Mouse (Mus musculus) midbrain, embryonic 16.5 days (tissue): ENCODE data around the gene 1700001P01Rik. TPM values are rescaled to one million over a fixed set of nuclear protein-coding genes. Genes with fewer than 3 reads are reported as not detected.
"Not testable (repeated sequence)": the region's sequence is repeated elsewhere in the genome, so short reads cannot be mapped to it uniquely, and the experiment has no call there.

Experiments
- ATAC-seq: fragments of 200-750 bp; cut with Nextera tagmentation; 2 replicates; pipeline ENCODE4 v1.8.0; 2017; ENCODE audit warnings: moderate TSS enrichment
- H3K27ac ChIP-seq: fragments of 300-500 bp; sonication (generic); 2 replicates; pipeline ENCODE4 v1.5.1; 2014; ENCODE audit warnings: mild to moderate bottlenecking, low read length, mixed read lengths
- H3K27me3 ChIP-seq: fragments of 300-500 bp; sonication (generic); 2 replicates; pipeline ENCODE4 v1.6.1; 2014; ENCODE audit warnings: low read depth, low read length, mixed read lengths; ENCODE audit not compliant: control insufficient read depth, insufficient read depth
- H3K36me3 ChIP-seq: fragments of 300-500 bp; sonication (generic); 2 replicates; pipeline ENCODE4 v1.6.1; 2014; ENCODE audit warnings: mild to moderate bottlenecking, low read length, moderate library complexity, mixed read lengths; ENCODE audit not compliant: control insufficient read depth, insufficient read depth
- H3K4me1 ChIP-seq: fragments of 300-500 bp; sonication (generic); 2 replicates; pipeline ENCODE4 v1.6.1; 2014; ENCODE audit warnings: mild to moderate bottlenecking, low read length, mixed read lengths; ENCODE audit not compliant: control insufficient read depth, insufficient read depth
- H3K4me2 ChIP-seq: fragments of 300-500 bp; sonication (generic); 2 replicates; pipeline ENCODE4 v1.6.1; 2014; ENCODE audit warnings: mild to moderate bottlenecking, low read length, mixed read lengths
- H3K4me3 ChIP-seq: fragments of 300-500 bp; sonication (generic); 2 replicates; pipeline ENCODE4 v1.5.1; 2014; ENCODE audit warnings: low read depth, mild to moderate bottlenecking, low read length, moderate library complexity, mixed read lengths
- H3K9ac ChIP-seq: fragments of 300-500 bp; sonication (generic); 2 replicates; pipeline ENCODE4 v1.6.1; 2014; ENCODE audit warnings: low read depth, low read length, mixed read lengths
- H3K9me3 ChIP-seq: fragments of 300-500 bp; sonication (generic); replicated peaks from 2 replicates; pipeline ENCODE4 v1.6.1; 2014; ENCODE audit warnings: mild to moderate bottlenecking, low read length, mixed read lengths; ENCODE audit not compliant: control insufficient read depth, poor library complexity, severe bottlenecking
- WGBS: fragments of 180-500 bp; shearing (Covaris S2); extraction: QIAGEN DNeasy Blood & Tissue Kit; methylation state at CpG from one replicate; pipeline ENCODE4 v1.1.7; 2014; 5-methylcytosine and 5-hydroxymethylcytosine counted together
- polyA plus RNA-seq: library from polyadenylated mRNA; unstranded; fragments of >200 nt; fragmentation: Nextera tagmentation; extraction: Ambion mirVana; gene quantifications from 2 replicates; pipeline ENCODE4 v1.2.1, GENCODE M21; 2015

1700001P01Rik gene
- polyA plus RNA-seq, 1 experiment from 2014 or later: 0.74 TPM

GRCm38 (mm10) chr11:97739155-97739554 lies 36.6 kb downstream of the 1700001P01Rik start:
- Histone ChIP-seq H3K4me3 (no peak overlapping the region), H3K36me3 (no peaks in the 10 kb centered on the region), H3K4me1 (peaks cover 20% of the 10 kb centered on the region), H3K4me2 (no peak overlapping the region), H3K27me3 (no peaks in the 10 kb centered on the region), H3K9me3 (no peaks in the 10 kb centered on the region), H3K27ac (no peak overlapping the region), H3K9ac (no peak overlapping the region)
- no peak for ATAC-seq
- WGBS: 89% methylated on average over 3 of the region's 3 CpGs

DNA sequence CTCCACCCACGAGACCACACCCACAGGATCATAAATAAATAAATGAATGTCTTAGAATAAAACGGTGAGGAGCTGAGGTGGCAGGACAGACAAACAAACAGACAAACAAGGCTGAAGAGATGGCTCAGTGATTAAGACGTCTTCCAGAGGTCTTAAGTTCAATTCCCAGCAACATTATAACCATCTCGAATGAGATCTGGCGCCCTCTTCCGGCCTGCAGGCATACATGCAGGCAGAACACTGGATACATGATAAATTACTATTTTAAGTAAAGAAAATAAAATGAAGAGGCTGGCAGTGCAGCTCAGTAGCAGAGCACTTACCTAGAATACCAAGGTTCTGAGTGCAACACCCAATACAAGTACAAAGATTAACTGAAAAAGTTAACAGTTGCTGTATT lies 37.0 kb downstream of the 1700001P01Rik start:
- no peak overlapping the region for H3K9ac ChIP-seq
- H3K36me3 ChIP-seq: no peaks in the 10 kb centered on the region
- H3K27me3 ChIP-seq: no peaks in the 10 kb centered on the region
- H3K9me3 ChIP-seq: no peaks in the 10 kb centered on the region
- no peak overlapping the region for H3K27ac ChIP-seq
- no peak overlapping the region for H3K4me3 ChIP-seq
- H3K4me1 ChIP-seq: peaks cover 19% of the 10 kb centered on the region
- 61% methylated on average over 6 of the region's 6 CpGs for WGBS
- no peak overlapping the region for H3K4me2 ChIP-seq
- ATAC-seq: no peak

DNA sequence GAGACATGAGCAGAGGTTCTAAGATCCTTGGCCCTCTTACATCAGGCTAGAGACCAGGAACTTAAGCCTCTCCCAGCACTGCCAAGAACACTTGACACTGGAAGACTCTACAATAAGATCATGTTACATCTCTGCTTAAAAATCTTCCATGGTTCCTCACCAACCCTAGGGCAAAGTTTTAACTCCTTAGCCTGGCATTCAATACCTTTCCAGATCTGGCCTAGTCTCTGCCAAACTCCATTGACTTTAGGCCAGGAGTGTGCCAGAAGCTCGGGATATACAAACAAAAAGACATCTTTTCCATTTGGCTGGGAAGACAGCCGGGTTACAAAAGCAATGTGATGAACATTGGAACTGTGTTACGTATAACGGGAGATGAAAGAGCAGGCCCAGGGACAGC lies 38.1 kb downstream of the 1700001P01Rik start:
- H3K36me3 ChIP-seq: no peaks in the 10 kb centered on the region
- no peaks in the 10 kb centered on the region for H3K27me3 ChIP-seq
- H3K4me2 ChIP-seq: no peak overlapping the region
- ATAC-seq: no peak
- no peak overlapping the region for H3K9ac ChIP-seq
- 66% methylated on average over 4 of the region's 4 CpGs for WGBS
- H3K9me3 ChIP-seq: no peaks in the 10 kb centered on the region
- peaks cover 8% of the 10 kb centered on the region for H3K4me1 ChIP-seq
- H3K4me3 ChIP-seq: no peak overlapping the region
- H3K27ac ChIP-seq: no peak overlapping the region

- no peak overlapping the region for H3K4me2 ChIP-seq
- no peaks in the 10 kb centered on the region for H3K36me3 ChIP-seq
- H3K4me1 ChIP-seq: peaks cover 2% of the 10 kb centered on the region; the same call in 1 of the 2 replicates
- H3K4me3 ChIP-seq: no peak overlapping the region
- 88% methylated on average over 5 of the region's 5 CpGs for WGBS
- no peak overlapping the region for H3K27ac ChIP-seq
- H3K9ac ChIP-seq: no peak overlapping the region
- H3K9me3 ChIP-seq: no peaks in the 10 kb centered on the region
- no peaks in the 10 kb centered on the region for H3K27me3 ChIP-seq
- ATAC-seq: no peak
Observed at GRCm38 (mm10) chr11:97736645-97737044, 39.1 kb downstream of the 1700001P01Rik start.

- H3K36me3 ChIP-seq, H3K4me2 ChIP-seq, H3K4me1 ChIP-seq, ATAC-seq, H3K27ac ChIP-seq, H3K9ac ChIP-seq, H3K27me3 ChIP-seq, H3K4me3 ChIP-seq, H3K9me3 ChIP-seq: not testable (repeated sequence)
- WGBS: 92% methylated on average over 5 of the region's 5 CpGs
Observed at GRCm38 (mm10) chr11:97734810-97735209, 40.9 kb downstream of the 1700001P01Rik start.

- ATAC-seq: no peak
- WGBS: 53% methylated on average over 10 of the region's 10 CpGs
- H3K4me3 ChIP-seq: no peak overlapping the region
Observed at GRCm38 (mm10) chr11:97733689-97734088, 42.0 kb downstream of the 1700001P01Rik start.

GRCm38 (mm10) chr11:97728730-97729129 lies 47.0 kb downstream of the 1700001P01Rik start:
- no peak for ATAC-seq
- H3K27ac ChIP-seq: no peak overlapping the region
- H3K4me2 ChIP-seq: no peak overlapping the region
- peaks cover 39% of the 10 kb centered on the region for H3K36me3 ChIP-seq
- 94% methylated on average over 7 of the region's 7 CpGs for WGBS
- H3K9ac ChIP-seq: no peak overlapping the region
- H3K4me3 ChIP-seq: no peak overlapping the region
- H3K4me1 ChIP-seq: no peaks in the 10 kb centered on the region
- no peaks in the 10 kb centered on the region for H3K27me3 ChIP-seq
- no peaks in the 10 kb centered on the region for H3K9me3 ChIP-seq

More at GRCm38 (mm10) chr11:97733689-97734088, 42.0 kb downstream of the 1700001P01Rik start:
- no peaks in the 10 kb centered on the region for H3K27me3 ChIP-seq
- no peak overlapping the region for H3K27ac ChIP-seq
- H3K9me3 ChIP-seq: no peaks in the 10 kb centered on the region
- no peak overlapping the region for H3K4me2 ChIP-seq
- peaks cover 14% of the 10 kb centered on the region; the same call in 1 of the 2 replicates for H3K36me3 ChIP-seq
- no peak overlapping the region for H3K9ac ChIP-seq
- no peaks in the 10 kb centered on the region for H3K4me1 ChIP-seq

- H3K36me3 ChIP-seq: peaks cover 43% of the 10 kb centered on the region
- H3K27ac ChIP-seq: no peak overlapping the region
- no peaks in the 10 kb centered on the region for H3K27me3 ChIP-seq
- no peak overlapping the region for H3K9ac ChIP-seq
- ATAC-seq: no peak
- H3K9me3 ChIP-seq: no peaks in the 10 kb centered on the region
- no peak overlapping the region for H3K4me3 ChIP-seq
- 91% methylated on average over 7 of the region's 7 CpGs for WGBS
- no peak overlapping the region for H3K4me2 ChIP-seq
- H3K4me1 ChIP-seq: no peaks in the 10 kb centered on the region
Observed at GRCm38 (mm10) chr11:97728311-97728710, 47.4 kb downstream of the 1700001P01Rik start.

GRCm38 (mm10) chr11:97723709-97724108 lies 52.0 kb downstream of the 1700001P01Rik start:
- H3K4me1 ChIP-seq: no peaks in the 10 kb centered on the region
- no peak for ATAC-seq
- H3K27me3 ChIP-seq: no peaks in the 10 kb centered on the region
- whole genome bisulfite sequencing: 90% methylated on average over 7 of the region's 7 CpGs
- H3K4me2 ChIP-seq: no peak overlapping the region
- no peak overlapping the region for H3K9ac ChIP-seq
- H3K27ac ChIP-seq: no peak overlapping the region
- no peaks in the 10 kb centered on the region for H3K9me3 ChIP-seq
- H3K4me3 ChIP-seq: no peak overlapping the region
- H3K36me3 ChIP-seq: peaks cover 69% of the 10 kb centered on the region
